Mouse (Mus musculus) right cerebral cortex, postnatal 4 days (tissue): ENCODE results near the gene Chd1l.

Experiments used
- DNase-seq: peaks from one replicate; pipeline ENCODE4 v3.0.0-alpha.2; 2022

Chd1l gene

DNA sequence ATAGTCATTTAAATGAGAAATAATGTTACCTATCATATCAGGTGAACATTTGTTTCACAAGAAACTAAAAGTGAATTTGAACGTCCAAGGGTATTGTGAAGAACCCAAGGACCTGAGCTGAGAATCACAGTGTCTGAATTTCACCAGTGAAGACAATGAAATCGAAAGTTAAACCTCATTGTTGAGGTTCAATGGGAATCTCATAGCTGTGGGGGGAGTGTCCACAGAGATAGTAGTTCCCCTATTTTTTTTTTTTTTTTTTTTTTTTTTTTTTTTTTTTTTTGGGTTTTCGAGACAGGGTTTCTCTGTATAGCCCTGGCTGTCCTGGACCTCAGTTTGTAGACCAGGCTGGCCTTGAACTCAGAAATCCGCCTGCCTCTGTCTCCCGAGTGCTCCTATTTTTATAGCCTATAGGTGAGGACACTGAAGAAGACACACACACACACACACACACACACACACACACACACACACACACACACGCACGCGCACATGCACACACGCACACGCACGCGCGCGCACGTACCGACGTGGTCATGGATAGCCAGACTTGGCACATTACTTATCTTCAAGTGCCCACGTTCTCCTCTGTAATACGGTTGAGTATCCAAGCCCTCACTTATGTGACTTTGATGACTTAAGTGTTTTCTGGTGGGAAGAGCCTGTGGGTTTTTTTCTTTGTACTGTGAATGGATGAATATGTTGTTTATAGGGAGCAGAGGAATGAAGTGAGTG lies 7.3 kb upstream of the Chd1l start:
- no peak for DNase-seq

DNA sequence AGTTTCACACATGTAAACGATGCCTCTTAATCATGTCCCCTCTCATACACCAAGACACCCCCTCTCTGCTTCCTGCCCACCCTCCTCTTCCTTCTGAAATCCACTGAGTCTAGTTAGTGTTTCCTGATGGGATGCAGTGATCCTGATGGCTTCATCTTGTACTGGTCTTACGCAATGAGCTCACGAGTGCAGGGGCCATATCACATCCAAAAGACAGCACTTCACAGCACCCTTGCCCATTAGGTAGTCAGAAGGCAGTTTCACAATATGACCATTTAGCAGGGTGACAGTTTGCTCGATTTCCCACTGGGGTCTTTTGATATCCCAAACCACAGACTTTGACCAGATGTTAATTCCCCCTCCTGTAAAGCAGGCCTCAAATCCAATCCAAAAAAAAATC lies 5.9 kb upstream of the Chd1l start:
- DNase-seq = no peak

GRCm38 (mm10) chr3:97615154-97615553 lies 5.2 kb upstream of the Chd1l start:
- DNase-seq = no peak

GRCm38 (mm10) chr3:97611021-97611420 lies 1.0 kb upstream of the Chd1l start:
- DNase-seq = no peak

- DNase-seq = no peak
Observed at GRCm38 (mm10) chr3:97609201-97609844, 680 bp downstream of the Chd1l start.

DNA sequence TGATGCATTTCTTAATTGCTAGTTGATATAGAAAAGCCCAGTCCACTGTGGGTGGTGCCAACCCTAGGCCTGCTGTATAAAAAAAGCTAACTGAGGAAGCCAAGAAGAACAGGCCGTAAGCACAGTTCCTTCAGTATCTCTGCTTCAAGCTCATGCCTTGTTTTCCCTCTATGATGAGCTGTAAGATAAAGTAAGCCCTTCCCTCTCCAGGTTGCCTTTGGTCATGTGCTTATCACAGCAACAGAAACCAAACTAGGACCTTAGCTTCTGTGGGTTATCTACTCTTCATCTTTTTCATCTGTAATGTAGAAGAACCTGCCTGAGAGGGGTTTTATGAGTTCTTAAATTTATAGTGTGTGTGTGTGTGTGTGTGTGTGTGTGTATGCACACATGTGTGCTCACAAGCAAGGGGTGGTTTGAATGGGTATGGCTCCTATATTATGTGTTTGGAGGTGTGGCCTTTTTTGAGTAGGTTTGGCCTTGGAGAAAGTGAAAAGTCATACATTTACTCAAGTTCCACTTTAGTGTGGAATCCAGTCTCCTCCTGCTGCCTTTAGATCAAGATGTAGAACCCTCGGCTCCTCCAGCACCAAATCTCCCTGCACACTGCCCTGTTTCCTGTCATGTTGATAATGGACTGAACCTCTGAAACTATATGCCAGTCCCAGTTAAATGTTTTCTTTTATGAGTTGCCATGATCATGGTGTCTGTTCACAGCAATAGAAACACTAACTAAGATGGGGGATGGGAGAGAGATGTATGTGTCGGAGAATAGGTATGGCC lies 9.8 kb downstream of the Chd1l start:
- no peak for DNase-seq

GRCm38 (mm10) chr3:97596796-97597195 lies 13.2 kb downstream of the Chd1l start:
- DNase-seq = no peak

GRCm38 (mm10) chr3:97595066-97595465 lies 14.9 kb downstream of the Chd1l start:
- DNase-seq = no peak

DNA sequence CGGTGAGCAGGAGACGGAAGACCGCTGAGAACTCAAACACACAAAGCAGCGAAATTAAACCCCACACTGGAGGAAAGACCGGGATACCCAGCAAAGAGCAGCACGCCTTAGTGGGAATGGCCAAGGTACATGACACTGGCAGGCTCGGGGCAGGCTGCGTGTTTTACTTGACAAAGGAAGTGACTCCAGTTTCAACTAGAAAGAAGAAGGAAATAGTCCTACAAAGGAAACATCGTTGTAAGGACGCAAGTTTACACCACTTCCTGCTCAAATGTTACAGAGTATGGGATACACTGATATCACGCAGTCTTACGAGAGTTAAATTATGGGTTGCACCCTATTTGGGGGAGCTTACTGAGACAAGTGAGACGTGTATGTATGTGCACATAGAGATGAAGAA lies 15.9 kb downstream of the Chd1l start:
- no peak for DNase-seq

DNA sequence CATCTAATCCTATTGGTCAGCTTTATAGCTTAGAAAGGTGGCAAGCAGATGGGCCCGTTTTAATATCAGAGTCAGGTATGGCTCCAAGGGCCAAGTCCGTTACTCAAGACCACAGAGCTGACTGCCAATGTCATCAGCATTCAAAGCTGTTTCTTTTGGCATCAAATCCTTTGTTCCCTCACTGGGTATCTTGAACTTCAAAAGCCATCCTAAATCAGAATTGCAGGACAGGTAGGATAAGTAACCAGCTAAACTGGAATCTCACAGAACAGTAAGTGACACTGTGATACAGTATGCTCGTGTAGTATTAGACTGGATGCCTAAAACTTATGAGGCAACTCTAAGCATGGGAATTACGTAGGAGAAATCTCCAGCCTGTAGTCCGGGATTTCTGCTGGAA lies 16.9 kb downstream of the Chd1l start:
- DNase-seq = no peak

DNA sequence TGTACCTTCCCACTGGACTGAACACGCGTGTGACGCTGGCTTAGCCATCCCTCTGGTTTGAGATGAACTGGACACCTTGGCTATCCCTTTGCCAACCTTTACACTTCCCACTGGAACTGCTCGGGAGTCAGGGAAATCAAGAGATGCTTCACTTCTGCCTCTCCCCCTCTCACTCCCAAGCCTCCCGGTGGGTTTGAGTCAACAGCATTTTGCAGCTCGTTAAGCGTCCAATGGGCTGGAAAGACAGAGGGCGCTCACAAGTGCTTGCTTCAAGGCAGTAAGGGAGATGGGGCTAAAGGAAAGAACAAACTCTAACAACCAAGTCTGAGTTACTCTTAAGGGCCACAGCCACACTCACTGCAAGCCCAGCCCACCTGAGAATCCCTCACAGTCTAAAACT lies 19.3 kb downstream of the Chd1l start:
- DNase-seq = no peak

GRCm38 (mm10) chr3:97587656-97588055 lies 22.3 kb downstream of the Chd1l start:
- DNase-seq = no peak

DNA sequence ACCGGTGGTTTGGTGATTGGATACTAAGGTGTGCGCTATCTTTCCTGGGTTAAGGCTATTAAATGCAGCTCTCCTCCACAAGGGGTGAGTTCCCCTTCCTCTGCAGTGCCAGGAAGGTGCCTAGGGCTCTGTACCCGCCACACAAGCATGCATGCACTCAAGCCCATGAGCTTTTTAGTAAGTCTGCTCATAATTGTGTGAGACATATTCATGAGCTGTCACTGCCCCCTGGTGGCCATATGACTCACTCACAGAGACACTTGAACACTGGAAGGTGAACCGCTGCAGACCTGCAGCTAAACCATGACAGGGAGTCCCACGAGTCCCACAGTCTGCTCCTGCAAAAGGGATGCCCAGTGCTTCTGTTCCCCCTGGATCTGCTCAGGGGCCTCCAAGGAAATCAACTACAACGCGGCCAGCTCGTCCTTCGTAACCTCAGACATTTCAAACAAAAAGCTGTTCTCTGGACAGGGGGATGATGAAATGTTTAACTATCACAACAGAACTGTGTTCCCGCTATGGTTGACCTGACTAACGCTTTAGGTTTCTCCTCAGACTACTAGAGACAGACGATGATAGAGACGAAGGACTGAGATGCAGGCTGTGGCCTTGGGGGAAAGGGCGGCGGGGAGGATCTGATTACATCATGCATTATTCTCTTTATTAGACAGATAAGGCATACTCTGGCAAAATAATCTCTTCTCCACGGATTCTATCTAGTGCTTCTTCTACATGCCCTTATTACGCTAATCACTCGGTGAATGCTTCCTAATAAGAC lies 24.4 kb downstream of the Chd1l start:
- peak; percentile 92 for DNase-seq

- DNase-seq = no peak
Observed at GRCm38 (mm10) chr3:97573807-97574206, 36.2 kb downstream of the Chd1l start.

GRCm38 (mm10) chr3:97564588-97564987 lies 45.4 kb downstream of the Chd1l start:
- no peak for DNase-seq

DNA sequence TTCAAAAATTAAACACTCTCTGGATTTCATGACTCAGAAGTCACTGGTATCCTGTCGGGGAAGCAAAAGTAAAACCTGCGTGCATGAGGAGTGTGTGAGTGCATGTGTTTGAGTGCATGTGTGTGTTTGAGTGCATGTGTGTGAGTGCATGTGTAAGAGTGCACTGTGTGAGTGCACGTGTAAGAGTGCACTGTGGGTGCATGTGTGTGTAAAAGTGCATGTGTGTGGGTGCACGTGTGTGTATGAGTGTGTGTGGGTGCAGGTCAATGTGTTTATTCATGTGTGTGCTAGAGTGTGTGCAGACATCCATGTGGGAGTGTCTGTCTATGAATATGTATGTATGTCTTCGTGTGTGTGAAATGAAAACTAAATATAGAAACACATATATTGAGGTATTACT lies 51.4 kb downstream of the Chd1l start:
- DNase-seq = no peak

- no peak for DNase-seq
Observed at GRCm38 (mm10) chr3:97546205-97546604, 63.8 kb downstream of the Chd1l start.

- no peak for DNase-seq
Observed at GRCm38 (mm10) chr3:97540171-97540570, 69.8 kb downstream of the Chd1l start.

DNA sequence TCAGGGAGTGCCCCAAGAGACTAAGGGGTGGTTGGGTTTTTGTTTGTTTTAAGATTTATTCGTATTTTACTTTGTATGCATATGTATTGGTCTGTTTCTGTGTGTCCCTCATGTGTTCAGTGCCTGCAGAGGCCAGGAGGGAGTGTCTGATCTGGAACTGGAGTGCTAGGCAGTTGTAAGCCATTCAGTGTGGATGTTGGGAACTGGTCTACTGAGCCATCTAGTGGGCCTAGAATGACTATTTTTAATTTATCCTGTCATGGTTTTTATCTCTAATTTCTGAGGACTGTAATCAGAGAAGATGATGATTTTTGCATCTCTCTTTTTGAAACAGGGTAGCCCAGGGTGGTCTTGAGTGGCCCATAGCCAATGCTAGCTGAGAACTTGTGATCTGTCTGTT lies 71.4 kb downstream of the Chd1l start:
- no peak for DNase-seq

DNA sequence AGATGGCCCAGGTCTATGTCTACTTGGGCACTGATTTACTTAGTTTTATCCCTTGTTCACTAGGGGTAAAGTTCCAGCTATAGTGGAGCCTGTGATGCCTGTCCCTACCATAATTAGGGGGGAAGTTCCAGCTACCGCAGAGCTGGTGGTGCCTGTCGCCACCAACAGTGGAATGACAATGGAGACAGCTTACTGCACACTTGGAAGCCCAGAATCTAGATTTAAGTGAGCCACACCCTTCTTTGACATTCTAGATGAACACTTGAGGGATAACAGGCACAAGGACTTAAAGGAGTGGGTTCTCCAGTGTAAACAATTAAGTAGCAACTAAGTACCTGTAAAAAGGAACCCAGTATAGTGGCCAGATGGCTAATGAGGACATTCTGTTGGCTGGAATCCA lies 73.0 kb downstream of the Chd1l start:
- DNase-seq = no peak

- DNase-seq = no peak
Observed at GRCm38 (mm10) chr3:97535660-97536059, 74.3 kb downstream of the Chd1l start.

DNA sequence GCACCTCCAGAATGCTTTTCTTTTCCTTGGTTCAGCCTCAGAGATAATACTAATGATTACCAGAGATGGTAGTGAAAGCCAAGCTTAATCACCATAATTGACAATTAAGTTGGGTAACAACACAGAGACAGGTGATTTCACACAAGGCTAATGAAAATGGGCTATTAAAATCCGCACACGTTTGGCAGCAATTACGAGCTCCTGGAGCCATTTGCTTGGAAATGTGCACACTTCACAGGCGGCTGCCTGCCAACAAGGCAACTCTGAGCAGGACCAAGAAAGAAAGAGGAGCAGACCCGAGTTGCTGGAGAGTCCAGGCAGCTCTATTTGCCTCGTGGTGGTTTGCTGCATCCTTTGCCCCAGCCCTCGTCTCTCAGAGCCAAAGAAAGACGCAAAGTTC lies 84.5 kb downstream of the Chd1l start:
- peak; percentile 40 for DNase-seq

DNA sequence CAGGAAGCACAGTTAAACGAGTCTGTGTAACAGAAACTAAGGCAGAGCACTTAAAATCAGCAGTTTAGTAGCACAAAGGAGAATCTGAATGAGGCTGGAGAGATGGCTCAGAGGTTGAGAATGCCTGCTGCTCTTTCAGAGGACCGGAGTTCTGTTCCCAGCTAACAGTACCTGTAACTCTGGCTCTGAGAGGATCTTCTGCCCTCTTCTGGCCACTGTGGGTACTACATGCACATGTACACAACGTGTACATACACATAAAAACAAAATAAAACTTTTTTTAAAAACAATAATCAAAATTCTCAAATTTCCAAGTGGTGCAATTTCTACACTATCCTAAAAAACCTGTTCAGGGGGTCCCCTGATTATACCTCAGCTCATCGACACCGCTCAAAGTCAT lies 85.2 kb downstream of the Chd1l start:
- DNase-seq = peak; percentile 59
